13 mouse cellular contexts compared by ENCODE assay signal in genomic region chr5:136540055-136540838, GRCm38 (mm10). TPM values are rescaled to one million over a fixed set of nuclear protein-coding genes. Genes with fewer than 3 reads are reported as not detected.
DNase-seq lines count a peak whose midpoint lies in the region; ATAC-seq and TF ChIP-seq lines count a peak whose summit lies in the region.
"Had no signal": no experiment of that assay in that cellular context is flagged by ENCODE, and none has a peak within 500 bp of the region (broad histone marks: within the 10 kb centered on the region; RNA-seq: fewer than 3 reads in every experiment).

No protein-coding gene starts in this region.

- ATAC-seq in heart, embryonic 11.5 days (replicated peaks; ENCODE audit: insufficient number of reproducible peaks, low FRiP score, low TSS enrichment): no peak
- ATAC-seq in lung, embryonic 15.5 days (ENCODE audit: borderline replicate concordance, extremely low read depth, low FRiP score, low TSS enrichment): no peak
- ATAC-seq in lung, postnatal 0 days: no peak
- ATAC-seq in erythroid progenitor cell, adult 5-6 weeks (replicated peaks; ENCODE audit: low FRiP score, poor library complexity, severe bottlenecking): 0 out of 2 replicates have a peak, but pooled peaks have one; percentile 37
- peak; percentile 41; the same call in 1 of the 2 replicates for ATAC-seq in liver, embryonic 15.5 days (ENCODE audit: insufficient read depth)

- H3K9me3 ChIP-seq in heart, embryonic 11.5 days (replicated peaks; ENCODE audit: control insufficient read depth, low read length): no peaks in the 10 kb centered on the region
- no peaks in the 10 kb centered on the region for H3K9me3 ChIP-seq in lung, embryonic 15.5 days
- no peaks in the 10 kb centered on the region for H3K9me3 ChIP-seq in lung, postnatal 0 days (ENCODE audit: low read length)
- H3K9me3 ChIP-seq in liver, embryonic 15.5 days (replicated peaks): no peaks in the 10 kb centered on the region
- H3K9me3 ChIP-seq: embryonic facial prominence, embryonic 12.5 days; megakaryocyte, embryonic 14.5 days; neural tube, embryonic 15.5 days had no signal

- H3K4me2 ChIP-seq in heart, embryonic 11.5 days: no peak overlapping the region
- no peak overlapping the region for H3K4me2 ChIP-seq in lung, embryonic 15.5 days
- H3K4me2 ChIP-seq in lung, postnatal 0 days (replicated peaks; ENCODE audit: low read depth, low read length): no peak overlapping the region
- no peak overlapping the region for H3K4me2 ChIP-seq in liver, embryonic 15.5 days
- H3K4me2 ChIP-seq: embryonic facial prominence, embryonic 12.5 days; hindbrain, embryonic 14.5 days; lung, embryonic 14.5 days; neural tube, embryonic 15.5 days had no signal

- no peaks in the 10 kb centered on the region for H3K27me3 ChIP-seq in heart, embryonic 11.5 days (ENCODE audit: control insufficient read depth, insufficient read depth, low read length)
- no peaks in the 10 kb centered on the region for H3K27me3 ChIP-seq in lung, embryonic 15.5 days
- no peaks in the 10 kb centered on the region for H3K27me3 ChIP-seq in lung, postnatal 0 days (replicated peaks; ENCODE audit: insufficient read depth, low read length)
- no peaks in the 10 kb centered on the region for H3K27me3 ChIP-seq in liver, embryonic 15.5 days
- H3K27me3 ChIP-seq: embryonic facial prominence, embryonic 12.5 days; megakaryocyte, embryonic 14.5 days; neural tube, embryonic 15.5 days had no signal

- peak overlapping the region; percentile 28; the same call in 1 of the 2 replicates for H3K9ac ChIP-seq in heart, embryonic 11.5 days (ENCODE audit: low read depth, low read length)
- no peak overlapping the region for H3K9ac ChIP-seq in lung, embryonic 15.5 days
- no peak overlapping the region for H3K9ac ChIP-seq in lung, postnatal 0 days (replicated peaks; ENCODE audit: low read depth)
- no peak overlapping the region for H3K9ac ChIP-seq in liver, embryonic 15.5 days
- H3K9ac ChIP-seq: embryonic facial prominence, embryonic 12.5 days; hindbrain, embryonic 14.5 days; lung, embryonic 14.5 days; neural tube, embryonic 15.5 days had no signal

- no peaks in the 10 kb centered on the region for H3K36me3 ChIP-seq in heart, embryonic 11.5 days (ENCODE audit: control insufficient read depth, insufficient read depth, low read length)
- no peaks in the 10 kb centered on the region for H3K36me3 ChIP-seq in lung, embryonic 15.5 days
- H3K36me3 ChIP-seq in lung, postnatal 0 days (ENCODE audit: insufficient read depth, low read length): no peaks in the 10 kb centered on the region
- no peaks in the 10 kb centered on the region for H3K36me3 ChIP-seq in liver, embryonic 15.5 days (replicated peaks)
- H3K36me3 ChIP-seq: embryonic facial prominence, embryonic 12.5 days; neural tube, embryonic 15.5 days had no signal

- no peak for TF ChIP-seq CTCF in lung, postnatal 0 days (IDR thresholded peaks at IDR 0.05)

- peak overlapping the region; percentile 64 for H3K27ac ChIP-seq in heart, embryonic 11.5 days (ENCODE audit: low read depth, low read length)
- 0 out of 2 replicates have a peak overlapping the region, but pooled peaks have one; percentile 30 for H3K27ac ChIP-seq in lung, embryonic 15.5 days
- no peak overlapping the region; the same call in 1 of the 2 replicates for H3K27ac ChIP-seq in lung, postnatal 0 days (ENCODE audit: low read length)
- H3K27ac ChIP-seq in liver, embryonic 15.5 days (replicated peaks): peak overlapping the region; percentile 35; the same call in 1 of the 2 replicates
- H3K27ac ChIP-seq: embryonic facial prominence, embryonic 12.5 days; hindbrain, embryonic 14.5 days; neural tube, embryonic 15.5 days had no signal

- peaks cover 34% of the 10 kb centered on the region for H3K4me1 ChIP-seq in heart, embryonic 11.5 days (ENCODE audit: control insufficient read depth, insufficient read depth, low read length)
- H3K4me1 ChIP-seq in lung, embryonic 15.5 days: peaks cover 42% of the 10 kb centered on the region
- H3K4me1 ChIP-seq in lung, postnatal 0 days (ENCODE audit: insufficient read depth, low read depth, low read length): peaks cover 15% of the 10 kb centered on the region; the same call in 1 of the 2 replicates
- H3K4me1 ChIP-seq in liver, embryonic 15.5 days (replicated peaks): peaks cover 43% of the 10 kb centered on the region

- TF ChIP-seq EP300 in lung, postnatal 0 days (IDR thresholded peaks at IDR 0.05): no peak

- WGBS in heart, embryonic 11.5 days (ENCODE audit: insufficient replicate concordance): 44% methylated on average over 5 of the region's 5 CpGs
- WGBS in lung, embryonic 15.5 days: 68% methylated on average over 5 of the region's 5 CpGs
- 55% methylated on average over 5 of the region's 5 CpGs for WGBS in lung, postnatal 0 days
- 23% methylated on average over 5 of the region's 5 CpGs for WGBS in liver, embryonic 15.5 days (ENCODE audit: insufficient replicate concordance)

- no peak overlapping the region for H3K4me3 ChIP-seq in heart, embryonic 11.5 days (ENCODE audit: low read depth, low read length)
- no peak overlapping the region for H3K4me3 ChIP-seq in lung, embryonic 15.5 days
- no peak overlapping the region for H3K4me3 ChIP-seq in lung, postnatal 0 days (ENCODE audit: low read depth, low read length)
- no peak overlapping the region for H3K4me3 ChIP-seq in liver, embryonic 15.5 days (replicated peaks)
- H3K4me3 ChIP-seq: embryonic facial prominence, embryonic 12.5 days; megakaryocyte, embryonic 14.5 days; neural tube, embryonic 15.5 days had no signal

- DNase-seq in heart, adult 18-20 months: no peak
- DNase-seq in lung, postnatal 0 days (ENCODE audit: low spot score): no peak
- no peak for DNase-seq in natural killer cell, adult 2 months (ENCODE audit: low spot score in 2 of 2)
- no peak for DNase-seq in urinary bladder, adult 18-20 months (ENCODE audit: low spot score in 2 of 2)

RNA-seq across cellular contexts. Expression of gene Cux1, which starts 27.0 kb away (rescaled TPM):
- polyA plus RNA-seq in heart, embryonic 11.5 days (2014; fragmentation: Nextera tagmentation; extraction: Ambion mirVana): 67.5 and 71.0 TPM in 2 replicates
- 10 to 100 TPM; 78.7 to 87.5 TPM for total RNA-seq in heart, adult 18-20 months (2021)
- polyA plus RNA-seq in lung, embryonic 15.5 days (2015; fragmentation: Nextera tagmentation; extraction: Ambion mirVana): 100 and 114 TPM in 2 replicates
- polyA plus RNA-seq in lung, postnatal 0 days (2015; fragmentation: Nextera tagmentation; extraction: Ambion mirVana): 68.5 and 74.0 TPM in 2 replicates
- 42.3 and 57.3 TPM in 2 replicates for total RNA-seq in erythroid progenitor cell, adult 5-6 weeks (2015; ENCODE audit: low replicate concordance)
- total RNA-seq in erythroid progenitor cell, adult 5-6 weeks (2017; ENCODE audit: low replicate concordance): 71.5 and 79.1 TPM in 2 replicates
- polyA plus RNA-seq in liver, embryonic 15.5 days (2015; fragmentation: Nextera tagmentation; extraction: Ambion mirVana): 16.9 and 17.1 TPM in 2 replicates

Comparison
In these comparisons a context has a peak if more than half of its experiments do, and no peak if none do; other contexts are left out.
1. ATAC-seq: peak in erythroid progenitor cell, adult 5-6 weeks (single experiment) and liver, embryonic 15.5 days (single experiment); none in heart, embryonic 11.5 days (single experiment), lung, embryonic 15.5 days (single experiment) and lung, postnatal 0 days (single experiment).